Mouse (Mus musculus): ENCODE measurements around the gene Sat2.
A peak's percentile ranks its signal among the peaks of the same experiment; 100 is the strongest.

Gene Sat2

DNA sequence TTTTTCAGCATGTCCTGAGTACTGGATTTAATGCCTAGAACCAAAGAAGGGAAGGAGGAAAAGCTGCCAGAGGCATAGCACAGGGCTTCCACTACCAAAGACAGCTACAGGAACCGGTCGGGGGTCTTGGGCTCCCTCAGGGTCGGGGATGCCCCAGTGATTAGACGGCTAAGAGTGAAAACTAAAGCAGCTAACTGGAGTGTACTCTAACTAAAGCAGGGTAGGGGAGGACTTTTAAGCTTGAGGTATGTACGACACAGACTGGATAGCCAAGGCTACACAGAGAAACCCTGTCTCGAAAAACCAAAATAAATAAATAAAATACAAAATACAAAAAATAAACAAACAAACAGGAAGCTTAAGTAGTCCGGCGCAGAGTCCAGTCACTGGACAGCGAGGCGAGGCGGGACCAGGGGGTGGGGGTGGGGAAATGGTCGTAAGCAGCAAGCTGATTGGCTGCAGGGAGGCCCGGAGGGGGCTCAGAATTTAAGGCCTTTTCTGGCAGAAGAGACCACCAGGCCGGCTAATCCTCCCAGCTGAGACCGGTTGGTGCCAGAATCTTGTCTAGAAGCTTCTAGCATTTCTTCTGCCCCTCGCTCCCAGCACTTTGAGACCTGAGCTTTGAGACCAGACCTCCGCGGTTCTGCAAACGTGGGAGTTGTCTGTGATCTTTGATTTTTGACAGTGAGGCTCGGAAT lies at the start of gene Sat2:
Gene Sat2 (plus strand): TSS at position 454 of the 698 bp plus-strand sequence.
- peak; percentile 43 for DNase-seq (ENCODE audit: low spot score)

DNA sequence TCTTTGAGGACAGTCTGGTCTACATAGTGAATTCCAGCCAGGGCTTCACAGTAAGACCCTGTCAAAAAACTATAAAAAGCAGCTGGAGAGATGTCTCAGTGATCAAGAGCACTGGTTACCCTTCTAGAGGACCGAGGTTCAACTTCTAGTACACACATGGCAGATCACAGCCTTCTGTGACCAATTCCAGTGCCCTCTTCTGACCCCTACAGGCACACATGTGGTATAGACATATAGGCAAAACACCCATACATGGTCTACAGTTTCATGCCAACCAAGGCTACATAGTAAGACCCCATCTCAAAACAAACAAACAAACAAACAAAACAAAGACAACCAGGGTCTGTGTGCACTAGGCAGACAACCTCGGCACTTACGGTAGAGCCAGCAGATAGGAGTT lies 46.6 kb upstream of the Sat2 start:
- DNase-seq (ENCODE audit: low spot score): no peak

DNA sequence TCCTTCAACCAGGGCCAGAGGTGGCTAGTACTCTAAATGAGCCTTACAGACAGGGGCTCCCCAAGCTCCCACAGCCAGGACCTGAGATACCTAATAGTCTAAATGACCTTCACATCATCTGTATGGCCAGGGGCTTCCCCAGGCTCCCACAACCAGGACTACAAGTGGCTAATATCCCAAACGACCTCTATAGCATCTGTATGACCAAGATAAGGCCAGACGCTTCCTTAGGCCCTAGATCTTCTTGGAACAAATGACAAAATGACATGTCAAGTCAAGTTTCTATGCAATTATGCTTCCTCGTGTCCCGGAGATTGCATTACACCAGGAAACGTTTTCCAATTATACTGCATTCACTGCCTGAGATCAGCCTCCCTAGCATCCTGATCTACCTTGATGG lies 45.5 kb upstream of the Sat2 start:
- no peak for DNase-seq (ENCODE audit: low spot score)

DNA sequence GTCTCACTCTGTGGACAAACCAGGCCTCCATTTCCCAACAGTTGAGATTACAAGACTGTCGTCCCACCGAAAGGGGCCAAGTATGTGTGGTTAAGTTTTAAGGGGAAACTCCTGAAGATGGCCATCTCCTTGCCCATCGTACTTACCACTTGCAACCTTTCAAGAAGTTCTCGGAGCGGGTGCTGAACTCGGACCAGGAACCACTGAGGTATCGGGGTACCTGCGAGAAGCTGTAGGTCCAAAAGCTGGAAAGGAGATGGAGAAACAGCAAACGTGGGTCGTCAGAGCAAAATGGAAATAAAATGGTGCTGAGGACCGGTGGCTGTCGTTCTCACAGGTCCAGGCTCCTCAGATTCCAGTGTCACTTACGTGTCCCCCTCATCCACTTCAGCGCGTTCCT lies 43.5 kb upstream of the Sat2 start:
- DNase-seq (ENCODE audit: low spot score): no peak

DNA sequence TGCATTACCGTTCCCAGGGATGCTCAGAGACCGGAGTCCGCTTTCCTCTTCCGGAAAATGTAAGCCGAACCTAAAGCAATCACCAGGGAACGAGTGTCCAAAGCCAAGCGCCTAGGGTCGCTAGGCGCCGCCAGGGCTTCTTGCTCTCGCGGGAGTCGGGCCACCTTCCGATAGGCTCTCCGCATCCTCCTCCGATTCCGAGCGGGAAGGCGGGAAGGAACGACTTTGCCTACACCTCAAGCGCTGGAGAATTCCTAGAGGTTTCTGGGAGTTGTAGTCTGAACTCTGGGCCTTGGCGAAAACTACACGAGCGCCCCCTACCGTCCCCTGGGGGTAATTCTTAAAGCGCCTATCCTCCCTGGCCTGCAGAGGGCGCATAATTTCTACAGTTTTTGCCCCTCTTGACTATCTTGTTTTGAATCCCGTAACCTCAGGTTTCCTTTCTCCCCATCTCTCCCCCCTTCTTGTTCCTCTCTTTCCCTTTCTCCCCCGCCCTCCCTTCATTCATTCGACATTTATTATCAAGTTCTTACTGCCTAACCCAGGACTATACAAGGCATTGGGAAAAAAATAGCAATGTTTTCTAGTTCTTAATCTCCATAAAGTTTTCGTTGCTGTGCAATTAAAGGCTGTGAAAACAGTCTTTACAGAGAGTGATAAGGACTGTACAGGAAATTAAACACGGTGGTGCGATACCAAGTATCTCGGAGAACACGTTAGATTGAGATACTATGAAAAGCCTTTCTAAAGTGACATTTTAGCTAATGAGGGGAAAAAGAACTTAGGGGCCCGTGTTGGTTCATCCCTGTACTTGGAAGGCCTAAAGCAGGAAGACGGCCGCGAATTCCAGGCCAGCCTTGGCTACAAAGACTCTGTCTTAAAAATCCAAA lies 42.5 kb upstream of the Sat2 start:
- peak; percentile 95 for DNase-seq (ENCODE audit: low spot score)

DNA sequence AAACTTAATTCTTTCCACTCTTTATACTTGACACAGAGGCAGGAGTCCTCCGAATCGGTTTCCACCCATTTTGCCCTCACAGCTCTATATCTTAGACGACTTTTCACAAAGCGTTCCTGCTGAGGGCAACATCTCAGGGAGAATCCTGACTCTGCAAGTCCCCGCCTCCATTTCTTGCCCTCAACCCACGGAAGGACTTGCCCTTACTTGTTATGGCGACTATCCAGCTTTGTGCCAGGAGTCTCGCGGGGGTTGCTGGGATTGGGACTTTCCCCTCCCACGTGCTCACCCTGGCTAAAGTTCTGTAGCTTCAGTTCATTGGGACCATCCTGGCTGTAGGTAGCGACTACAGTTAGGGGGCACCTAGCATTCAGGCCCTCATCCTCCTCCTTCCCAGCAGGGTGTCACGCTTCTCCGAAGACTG lies 41.7 kb upstream of the Sat2 start, which contains the start of the genes Wrap53 and Trp53:
Gene Wrap53 (minus strand): TSS at position 165 of the 424 bp plus-strand sequence.
Gene Trp53 (plus strand): TSS at position 269 of the 424 bp plus-strand sequence.
- DNase-seq (ENCODE audit: low spot score): peak; percentile 90

DNA sequence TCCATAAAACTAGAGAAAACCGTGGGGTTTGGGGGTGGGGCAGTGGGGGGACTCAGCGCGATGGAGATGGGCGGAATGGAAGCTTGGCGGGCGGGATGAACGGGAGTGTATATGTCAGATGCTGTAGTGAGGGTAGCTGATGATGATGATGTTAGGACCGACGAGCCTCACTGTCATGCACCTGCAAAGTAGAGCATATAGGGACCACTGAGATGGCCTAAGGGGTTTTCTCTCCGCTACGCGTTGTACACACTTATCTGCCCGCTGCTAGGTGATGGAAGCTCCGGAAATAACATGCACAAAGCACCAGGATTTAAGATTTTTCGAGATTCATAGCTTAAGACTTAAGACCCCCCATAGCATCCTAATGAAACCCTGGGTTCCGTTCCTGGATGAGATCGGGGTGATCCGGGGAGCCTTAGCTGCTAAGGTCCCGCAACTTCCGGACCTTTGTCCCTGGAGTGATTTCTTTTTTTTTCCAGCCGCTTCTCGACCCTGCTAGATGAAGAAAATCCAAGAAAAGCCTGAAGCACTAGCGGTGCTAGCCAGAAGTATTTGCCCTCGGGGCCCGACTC lies 41.2 kb upstream of the Sat2 start:
- no peak for DNase-seq (ENCODE audit: low spot score)

DNA sequence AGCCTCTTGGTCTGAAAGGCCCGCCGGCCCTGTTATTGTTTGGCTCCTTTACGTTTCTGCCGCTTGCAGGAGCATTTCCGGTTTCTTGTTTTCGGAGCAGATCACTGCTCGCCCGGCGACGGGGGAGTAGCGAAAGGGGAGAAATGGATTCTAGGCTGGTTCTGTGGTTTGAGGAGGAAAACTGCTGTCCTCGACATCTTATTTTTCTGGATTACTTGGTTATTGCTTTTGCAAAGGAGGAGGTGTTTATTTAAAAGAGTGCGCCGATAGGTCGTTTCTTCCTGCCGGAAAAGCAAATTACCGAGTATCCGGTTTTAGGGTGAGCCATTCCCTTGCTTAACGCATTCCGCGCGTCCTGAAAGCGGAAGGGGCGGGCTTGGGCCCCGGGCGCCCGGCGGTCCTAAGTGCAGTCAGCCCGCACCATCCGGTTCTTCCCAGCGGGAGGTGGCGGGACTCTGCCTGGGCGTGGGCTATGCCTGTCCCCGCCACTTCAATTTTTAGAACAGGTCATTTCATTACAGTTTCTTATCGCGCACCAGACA lies 40.6 kb upstream of the Sat2 start:
- DNase-seq (ENCODE audit: low spot score): peak; percentile 90

DNA sequence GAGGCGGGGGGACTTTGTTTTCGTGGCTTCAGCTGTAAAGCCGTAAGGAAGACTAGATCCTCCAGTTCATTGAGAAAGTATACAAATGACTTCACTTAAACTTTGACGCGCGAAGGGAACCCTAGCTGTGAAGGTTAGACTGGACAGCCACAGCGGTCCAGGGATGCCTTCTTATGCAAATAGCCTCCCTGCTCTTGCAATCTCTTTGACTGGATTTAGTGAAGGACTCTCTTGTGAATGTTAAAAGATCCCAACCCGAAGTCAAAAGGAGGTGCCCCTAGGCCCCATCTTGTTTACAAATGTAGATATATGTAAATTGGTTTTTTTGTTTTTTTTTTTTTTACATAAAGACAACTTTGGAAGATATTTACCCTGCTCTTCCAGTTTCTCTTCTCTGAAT lies 40.0 kb upstream of the Sat2 start:
- no peak for DNase-seq (ENCODE audit: low spot score)

DNA sequence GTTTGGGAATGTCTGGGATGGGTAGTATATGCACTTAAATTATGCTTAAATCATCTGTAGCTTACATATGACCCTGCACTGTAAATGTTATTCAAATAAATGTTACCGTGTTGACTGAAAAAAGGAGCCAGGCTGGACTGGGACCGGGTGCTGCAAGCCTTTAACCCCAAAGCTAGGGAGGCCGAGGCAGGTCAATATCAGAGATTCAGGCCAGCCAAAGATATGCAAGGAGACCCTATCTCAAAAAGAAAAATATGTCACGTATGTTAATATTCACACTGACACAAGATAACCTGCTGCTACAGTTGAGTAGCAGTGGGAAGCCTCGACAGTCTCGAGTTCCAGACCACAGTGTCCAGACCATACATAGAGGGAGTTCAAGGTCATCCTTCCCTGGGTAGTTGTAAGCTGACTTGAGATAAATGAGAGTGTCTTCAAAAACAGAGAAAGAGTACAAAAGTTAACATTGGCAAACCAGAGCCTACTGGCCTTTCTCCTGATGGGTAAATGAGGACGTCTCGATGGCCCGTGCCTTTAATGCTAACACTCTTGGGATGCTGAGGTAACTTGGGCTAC lies 39.5 kb upstream of the Sat2 start:
- DNase-seq (ENCODE audit: low spot score): no peak

DNA sequence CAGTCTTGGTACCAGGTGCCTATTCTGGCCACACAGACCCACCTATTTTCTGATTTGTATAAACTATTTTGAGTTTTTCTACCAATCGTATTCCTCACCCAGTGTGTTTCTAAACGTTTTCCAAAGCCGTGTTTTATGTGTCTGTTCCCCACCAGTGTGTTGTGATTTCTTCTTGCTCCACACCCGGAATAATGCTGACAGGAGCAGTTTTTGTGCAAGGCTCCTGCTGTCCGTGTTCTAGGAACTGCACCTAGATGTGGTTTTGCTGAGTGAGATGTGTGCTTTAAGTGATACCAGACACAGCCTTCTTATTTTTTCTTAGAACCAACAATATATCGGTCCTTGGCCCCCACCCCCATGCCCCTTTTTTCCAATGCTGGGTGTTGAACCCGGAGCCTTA lies 37.8 kb upstream of the Sat2 start:
- DNase-seq (ENCODE audit: low spot score): no peak

DNA sequence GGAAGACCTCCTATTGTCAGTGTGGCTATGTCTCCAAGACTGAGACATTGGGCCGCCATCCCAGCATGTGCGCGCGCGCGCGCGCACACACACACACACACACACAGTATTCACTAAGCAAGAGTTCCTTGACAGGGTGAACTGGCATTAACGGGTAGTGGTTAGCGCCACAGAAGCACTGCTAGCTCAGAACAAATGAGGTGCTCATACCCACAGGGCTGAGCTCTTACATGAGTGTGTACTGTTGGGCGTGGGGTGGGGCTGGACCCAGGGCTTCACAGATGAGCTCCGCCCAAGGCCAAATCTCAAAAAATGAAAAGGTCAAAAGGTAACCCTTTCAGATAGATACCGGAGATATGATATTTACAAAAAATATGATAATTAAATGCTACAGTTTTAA lies 36.9 kb upstream of the Sat2 start:
- DNase-seq (ENCODE audit: low spot score): no peak

DNA sequence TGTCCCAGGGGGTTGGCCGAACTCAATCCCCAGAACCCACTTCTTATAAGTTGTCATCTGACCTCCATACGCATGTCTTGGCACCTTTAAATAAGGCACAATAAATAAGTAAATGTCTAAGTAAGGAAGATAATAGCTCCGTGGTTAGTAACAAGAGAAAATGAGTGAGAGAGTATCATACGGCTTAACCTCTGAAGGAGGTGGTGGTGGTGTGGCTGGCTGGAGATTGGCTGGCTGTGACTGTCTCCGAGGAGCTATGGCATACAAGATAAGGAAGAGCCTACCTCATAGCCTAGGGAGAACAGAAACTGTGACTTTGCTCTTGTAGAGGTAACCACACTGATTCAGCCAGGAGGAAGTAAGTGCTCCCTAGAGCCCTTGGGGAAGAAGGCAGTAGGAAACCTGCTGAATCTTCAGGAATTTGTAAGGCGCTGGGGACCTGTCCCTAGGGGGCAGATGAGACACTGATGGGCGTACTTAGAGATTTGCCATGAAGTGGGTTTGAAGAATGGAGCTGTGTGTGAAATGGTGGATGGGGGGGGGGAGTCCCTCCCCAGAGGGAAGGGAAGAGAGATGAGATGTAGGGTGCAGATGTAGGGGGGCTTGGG lies 36.0 kb upstream of the Sat2 start:
- DNase-seq (ENCODE audit: low spot score): no peak

DNA sequence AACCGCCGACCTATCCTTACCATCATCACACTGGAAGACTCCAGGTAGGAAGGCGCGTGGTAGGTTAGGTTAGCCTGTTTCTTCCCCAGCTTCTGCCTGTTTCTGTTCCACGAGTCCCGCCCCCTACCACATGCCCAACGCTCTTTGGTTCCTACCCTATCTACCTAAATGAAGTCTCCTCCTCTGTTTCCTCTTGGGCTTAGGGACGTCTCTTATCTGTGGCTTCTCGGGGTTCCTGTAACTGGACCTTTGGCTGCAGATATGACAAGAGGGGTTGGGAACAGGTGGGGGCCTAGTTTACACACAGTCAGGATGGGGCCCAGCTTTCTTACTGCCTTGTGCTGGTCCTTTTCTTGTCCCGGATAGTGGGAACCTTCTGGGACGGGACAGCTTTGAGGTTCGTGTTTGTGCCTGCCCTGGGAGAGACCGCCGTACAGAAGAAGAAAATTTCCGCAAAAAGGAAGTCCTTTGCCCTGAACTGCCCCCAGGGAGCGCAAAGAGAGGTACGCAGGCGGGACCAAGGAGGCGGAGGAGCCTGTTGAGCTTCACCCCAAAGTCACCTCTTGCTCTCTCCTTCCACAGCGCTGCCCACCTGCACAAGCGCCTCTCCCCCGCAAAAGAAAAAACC lies 32.5 kb upstream of the Sat2 start:
- DNase-seq (ENCODE audit: low spot score): no peak

DNA sequence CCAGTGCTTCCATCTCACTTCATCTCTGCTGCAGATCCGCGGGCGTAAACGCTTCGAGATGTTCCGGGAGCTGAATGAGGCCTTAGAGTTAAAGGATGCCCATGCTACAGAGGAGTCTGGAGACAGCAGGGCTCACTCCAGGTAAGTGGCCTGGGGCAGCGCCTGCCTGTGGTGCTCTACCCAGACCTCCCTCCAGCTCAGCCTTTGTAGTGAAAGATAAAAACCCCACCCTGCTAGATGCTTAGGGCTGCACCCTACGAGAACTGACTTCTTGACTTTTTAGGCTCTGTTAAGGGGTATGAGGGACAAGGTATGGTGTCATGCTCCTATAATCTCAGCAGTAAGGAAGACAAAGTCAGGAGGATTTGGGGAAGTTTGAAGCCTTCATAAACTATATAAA lies 31.2 kb upstream of the Sat2 start:
- no peak for DNase-seq (ENCODE audit: low spot score)

DNA sequence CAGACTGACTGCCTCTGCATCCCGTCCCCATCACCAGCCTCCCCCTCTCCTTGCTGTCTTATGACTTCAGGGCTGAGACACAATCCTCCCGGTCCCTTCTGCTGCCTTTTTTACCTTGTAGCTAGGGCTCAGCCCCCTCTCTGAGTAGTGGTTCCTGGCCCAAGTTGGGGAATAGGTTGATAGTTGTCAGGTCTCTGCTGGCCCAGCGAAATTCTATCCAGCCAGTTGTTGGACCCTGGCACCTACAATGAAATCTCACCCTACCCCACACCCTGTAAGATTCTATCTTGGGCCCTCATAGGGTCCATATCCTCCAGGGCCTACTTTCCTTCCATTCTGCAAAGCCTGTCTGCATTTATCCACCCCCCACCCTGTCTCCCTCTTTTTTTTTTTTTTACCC lies 30.4 kb upstream of the Sat2 start:
- DNase-seq (ENCODE audit: low spot score): no peak

DNA sequence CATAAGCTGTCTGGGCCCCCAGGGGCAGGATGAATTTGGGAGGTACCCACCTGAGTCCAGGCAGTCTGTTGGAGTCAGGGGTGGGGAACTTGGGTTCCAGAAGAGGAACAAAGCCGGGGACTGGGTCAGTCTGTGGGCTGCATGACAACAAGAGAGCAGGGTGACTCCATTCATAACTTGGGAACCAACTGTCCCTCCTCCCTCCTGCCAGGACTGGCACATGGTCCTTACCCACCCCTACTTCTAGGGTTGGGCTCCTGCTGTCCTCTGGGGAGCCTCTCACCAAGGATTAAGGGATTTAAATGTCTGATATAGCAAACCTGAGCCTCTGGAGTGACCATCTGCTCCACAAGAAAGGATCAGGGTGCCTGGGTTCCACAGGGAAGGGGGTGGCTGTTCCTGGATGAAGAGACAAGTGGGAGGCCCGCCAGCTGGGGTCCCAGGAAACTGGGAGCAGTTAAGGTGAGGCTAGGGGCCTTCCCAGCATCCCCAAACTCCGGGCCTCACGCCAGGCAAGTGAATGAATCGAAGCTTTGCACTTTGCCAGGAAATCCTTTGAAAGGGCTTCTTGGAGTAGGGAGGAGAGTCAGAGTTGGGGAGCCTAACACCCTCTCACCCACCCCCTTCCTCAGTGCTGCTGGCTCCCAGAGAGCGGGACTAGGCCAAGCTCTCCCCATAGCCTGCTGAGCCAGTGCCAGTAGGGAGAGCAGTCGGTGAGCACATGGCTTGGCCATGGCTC lies 29.8 kb upstream of the Sat2 start:
- no peak for DNase-seq (ENCODE audit: low spot score)

DNA sequence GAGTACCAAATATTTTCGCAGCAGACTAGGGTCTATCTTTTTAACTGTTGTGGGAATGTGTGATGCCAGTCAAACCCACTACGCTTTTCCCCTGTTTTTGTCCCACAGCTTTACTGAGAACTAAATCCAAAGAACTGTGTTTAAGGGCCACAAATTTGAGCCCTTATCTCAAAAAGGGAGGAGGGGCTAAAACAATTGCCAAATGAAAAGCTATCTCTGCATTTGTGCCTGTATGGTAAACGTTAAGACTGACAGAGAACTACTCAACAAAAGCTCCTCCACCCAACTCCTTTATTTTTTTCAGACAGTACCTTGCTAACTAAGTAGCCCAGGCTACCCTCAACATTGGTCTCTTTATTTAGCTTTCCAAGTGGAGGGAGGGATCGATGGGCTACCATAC lies 29.0 kb upstream of the Sat2 start:
- no peak for DNase-seq (ENCODE audit: low spot score)

DNA sequence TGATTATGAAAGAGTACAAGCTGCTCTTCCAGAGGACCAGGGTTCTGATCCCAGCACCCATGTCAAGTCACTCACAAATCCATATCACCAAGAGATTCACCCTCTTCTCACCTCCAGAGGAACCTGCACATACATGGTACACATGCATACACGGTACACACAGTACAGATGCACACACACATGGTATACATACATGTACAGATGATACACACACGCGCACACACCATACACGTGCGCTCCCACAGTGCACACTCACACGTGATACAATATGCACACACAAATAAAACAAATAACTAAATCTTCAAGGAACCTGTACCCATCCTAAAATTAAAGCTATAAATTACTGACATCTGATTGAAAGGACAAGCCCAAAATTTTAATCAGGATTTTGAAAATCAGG lies 27.0 kb upstream of the Sat2 start:
- no peak for DNase-seq (ENCODE audit: low spot score)

DNA sequence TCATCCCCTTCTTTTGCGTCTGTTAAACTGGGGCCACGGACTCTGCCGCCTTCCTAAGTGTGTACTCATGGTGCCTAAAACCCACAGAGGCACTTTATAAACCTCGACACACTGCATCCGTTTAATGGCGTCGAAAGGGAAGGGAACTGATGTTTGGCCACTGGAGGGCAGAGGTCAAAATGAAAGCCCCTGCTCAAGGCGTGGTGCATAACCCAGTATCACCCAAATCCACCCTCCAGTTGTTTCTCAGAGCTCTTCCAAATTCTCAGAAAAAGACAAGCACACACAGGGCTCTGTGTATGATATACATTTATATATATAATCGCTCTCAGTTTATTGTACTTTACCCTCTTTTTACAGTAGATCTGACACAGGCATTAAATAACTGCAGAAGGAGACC lies 22.4 kb upstream of the Sat2 start:
- DNase-seq (ENCODE audit: low spot score): no peak

DNA sequence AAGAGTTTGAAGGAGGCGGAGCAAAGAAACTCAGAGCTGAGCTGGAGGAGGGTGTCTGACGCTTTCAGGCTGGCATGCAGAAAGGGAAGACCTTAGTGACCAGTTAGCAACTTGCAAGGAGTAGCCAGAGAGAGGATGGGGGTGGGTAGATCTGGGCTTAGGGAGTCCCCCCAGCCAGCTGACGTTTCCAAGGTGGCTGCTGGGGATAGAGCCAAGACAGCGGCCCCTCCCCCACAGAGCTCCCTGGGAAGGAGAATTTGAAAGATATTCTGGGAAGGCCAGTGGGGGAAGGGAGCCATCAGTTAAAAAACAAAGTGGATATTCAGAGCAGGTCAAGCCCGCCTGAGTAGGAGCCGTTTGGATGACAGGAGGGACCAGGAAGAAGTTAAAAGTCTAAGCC lies 21.7 kb upstream of the Sat2 start:
- peak; percentile 52 for DNase-seq (ENCODE audit: low spot score)
